Mouse (Mus musculus) midbrain, embryonic 14.5 days (tissue): Measurements from ENCODE around the gene Birc3. TPM values are rescaled to one million over a fixed set of nuclear protein-coding genes. Genes with fewer than 3 reads are reported as not detected.
A peak's percentile ranks its signal among the peaks of the same experiment; 100 is the strongest.
"Not testable (repeated sequence)": the region's sequence is repeated elsewhere in the genome, so short reads cannot be mapped to it uniquely, and the experiment has no call there.

Source experiments
- ATAC-seq: fragments of 200-750 bp; cut with Nextera tagmentation; 2 replicates; pipeline ENCODE4 v1.8.0; 2017; ENCODE audit warnings: moderate number of reproducible peaks, moderate library complexity; ENCODE audit not compliant: low FRiP score, low TSS enrichment
- DNase-seq: peaks from one replicate; pipeline ENCODE4 v3.0.0-alpha.2; 2015
- H3K27ac ChIP-seq: fragments of 300-500 bp; sonication (generic); replicated peaks from 2 replicates; pipeline ENCODE4 v1.5.1; 2014; ENCODE audit warnings: mild to moderate bottlenecking, low read depth, low read length, moderate library complexity
- H3K27me3 ChIP-seq: fragments of 300-500 bp; sonication (generic); 2 replicates; pipeline ENCODE4 v1.6.1; 2014; ENCODE audit warnings: low read length, control low read depth, mixed read lengths; ENCODE audit not compliant: control insufficient read depth, insufficient read depth
- H3K36me3 ChIP-seq: fragments of 300-500 bp; sonication (generic); 2 replicates; pipeline ENCODE4 v1.6.1; 2014; ENCODE audit warnings: low read length, control low read depth; ENCODE audit not compliant: control insufficient read depth, insufficient read depth
- H3K4me1 ChIP-seq: fragments of 300-500 bp; sonication (generic); 2 replicates; pipeline ENCODE4 v1.6.1; 2014; ENCODE audit warnings: mild to moderate bottlenecking, antibody characterized with exemption, low read length, control low read depth; ENCODE audit not compliant: control insufficient read depth, insufficient read depth
- H3K4me2 ChIP-seq: fragments of 300-500 bp; sonication (generic); 2 replicates; pipeline ENCODE4 v1.6.1; 2014; ENCODE audit warnings: mild to moderate bottlenecking, low read length, moderate library complexity
- H3K4me3 ChIP-seq: fragments of 300-500 bp; sonication (generic); replicated peaks from 2 replicates; pipeline ENCODE4 v1.5.1; 2014; ENCODE audit warnings: low read depth, low read length
- H3K9ac ChIP-seq: fragments of 300-500 bp; sonication (generic); replicated peaks from 2 replicates; pipeline ENCODE4 v1.6.1; 2014; ENCODE audit warnings: mild to moderate bottlenecking, low read length, moderate library complexity
- H3K9me3 ChIP-seq: fragments of 300-500 bp; sonication (generic); 2 replicates; pipeline ENCODE4 v1.6.1; 2016; ENCODE audit warnings: low read length, control low read depth, mixed read lengths; ENCODE audit not compliant: control insufficient read depth
- WGBS: fragments of 180-500 bp; shearing (Covaris S2); extraction: QIAGEN DNeasy Blood & Tissue Kit; methylation state at CpG from one replicate; pipeline ENCODE4 v1.1.7; 2014; 5-methylcytosine and 5-hydroxymethylcytosine counted together
- polyA plus RNA-seq: library from polyadenylated mRNA; unstranded; fragments of >200 nt; fragmentation: Nextera tagmentation; extraction: Ambion mirVana; gene quantifications from 2 replicates; pipeline ENCODE4 v1.2.1, GENCODE M21; 2014

The Birc3 gene
- polyA plus RNA-seq, 1 experiment from 2014 or later: 2.0 TPM

- H3K4me1 ChIP-seq, DNase-seq, H3K4me3 ChIP-seq, H3K9ac ChIP-seq, H3K4me2 ChIP-seq, H3K27me3 ChIP-seq, ATAC-seq, H3K9me3 ChIP-seq, H3K27ac ChIP-seq, H3K36me3 ChIP-seq: not testable (repeated sequence)
- WGBS: 67% methylated on average over 14 of the region's 14 CpGs
These were observed 18.8 kb downstream of the Birc3 start for GRCm38 (mm10) chr9:7854196-7854595.

GRCm38 (mm10) chr9:7852346-7853230 lies 20.4 kb downstream of the Birc3 start:
- Histone ChIP-seq H3K9me3 (no peaks in the 10 kb centered on the region), H3K27ac (no peak overlapping the region), H3K4me2 (no peak overlapping the region), H3K4me3 (no peak overlapping the region), H3K4me1 (no peaks in the 10 kb centered on the region), H3K27me3 (no peaks in the 10 kb centered on the region), H3K36me3 (no peaks in the 10 kb centered on the region), H3K9ac (no peak overlapping the region)
- WGBS: 81% methylated on average over 4 of the region's 4 CpGs
- DNase-seq (no peak), ATAC-seq (no peak)

- no peak for ATAC-seq
- H3K9ac ChIP-seq: no peak overlapping the region
- H3K9me3 ChIP-seq: no peaks in the 10 kb centered on the region
- no peaks in the 10 kb centered on the region for H3K27me3 ChIP-seq
- no peaks in the 10 kb centered on the region for H3K36me3 ChIP-seq
- DNase-seq: no peak
- no peak overlapping the region for H3K27ac ChIP-seq
- no peaks in the 10 kb centered on the region for H3K4me1 ChIP-seq
- H3K4me2 ChIP-seq: no peak overlapping the region
- WGBS: 92% methylated on average over 8 of the region's 8 CpGs
- H3K4me3 ChIP-seq: no peak overlapping the region
These were observed 21.1 kb downstream of the Birc3 start for GRCm38 (mm10) chr9:7851841-7852240.

DNA sequence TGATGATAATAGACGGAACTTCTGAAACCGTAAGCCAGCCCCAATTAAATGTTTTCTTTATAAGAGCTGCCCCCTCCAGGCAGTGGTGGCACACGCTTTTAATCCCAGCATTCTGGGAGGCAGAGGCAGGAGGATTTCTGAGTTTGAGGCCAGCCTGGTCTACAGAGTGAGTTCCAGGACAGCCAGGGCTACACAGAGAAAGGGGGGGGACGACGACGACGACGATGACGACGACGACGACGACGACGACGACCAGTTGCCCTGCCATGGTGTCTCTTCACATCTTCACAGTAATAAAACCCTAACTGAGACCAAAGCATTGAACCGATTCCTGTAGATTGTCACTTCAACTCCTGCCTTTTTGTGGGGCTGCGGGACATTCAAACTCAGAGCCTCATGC lies 24.8 kb downstream of the Birc3 start:
- Histone ChIP-seq H3K4me3 (no peak overlapping the region), H3K9me3 (no peaks in the 10 kb centered on the region), H3K4me2 (no peak overlapping the region), H3K4me1 (no peaks in the 10 kb centered on the region), H3K36me3 (no peaks in the 10 kb centered on the region), H3K9ac (no peak overlapping the region), H3K27me3 (no peaks in the 10 kb centered on the region), H3K27ac (no peak overlapping the region)
- no peak for ATAC-seq
- no peak for DNase-seq
- WGBS: 91% methylated on average over 18 of the region's 18 CpGs

DNA sequence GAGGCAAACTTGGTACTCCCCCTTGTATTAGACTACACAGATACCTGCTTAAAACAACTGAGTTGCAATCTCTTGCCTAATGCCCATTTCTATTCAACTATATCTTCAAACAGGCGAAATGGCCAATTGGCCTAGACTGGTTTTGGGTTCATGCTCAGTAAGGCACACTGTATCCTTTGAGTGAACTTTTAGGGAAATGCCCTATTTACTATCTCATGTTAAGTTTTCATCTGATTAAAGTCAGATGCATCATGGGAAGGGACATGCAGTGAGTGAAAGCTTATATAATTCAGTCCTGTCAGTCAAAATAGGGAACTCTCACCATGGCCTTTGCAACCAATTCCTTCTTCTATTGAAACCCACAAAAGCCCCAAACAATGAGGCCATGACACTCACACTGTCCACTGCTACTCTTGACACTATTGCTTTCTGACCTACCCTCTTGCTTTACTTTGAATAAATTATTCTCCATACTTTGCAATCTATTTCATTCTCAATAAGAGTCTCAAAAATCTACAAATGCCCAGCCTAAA lies 26.3 kb downstream of the Birc3 start:
- no peak overlapping the region for H3K27ac ChIP-seq
- no peak overlapping the region for H3K4me2 ChIP-seq
- H3K36me3 ChIP-seq: no peaks in the 10 kb centered on the region
- 94% methylated on average over 1 of the region's 1 CpGs for whole genome bisulfite sequencing
- no peaks in the 10 kb centered on the region for H3K4me1 ChIP-seq
- no peak for DNase-seq
- no peak overlapping the region for H3K4me3 ChIP-seq
- no peak for ATAC-seq
- no peak overlapping the region for H3K9ac ChIP-seq
- H3K9me3 ChIP-seq: no peaks in the 10 kb centered on the region
- H3K27me3 ChIP-seq: no peaks in the 10 kb centered on the region

DNA sequence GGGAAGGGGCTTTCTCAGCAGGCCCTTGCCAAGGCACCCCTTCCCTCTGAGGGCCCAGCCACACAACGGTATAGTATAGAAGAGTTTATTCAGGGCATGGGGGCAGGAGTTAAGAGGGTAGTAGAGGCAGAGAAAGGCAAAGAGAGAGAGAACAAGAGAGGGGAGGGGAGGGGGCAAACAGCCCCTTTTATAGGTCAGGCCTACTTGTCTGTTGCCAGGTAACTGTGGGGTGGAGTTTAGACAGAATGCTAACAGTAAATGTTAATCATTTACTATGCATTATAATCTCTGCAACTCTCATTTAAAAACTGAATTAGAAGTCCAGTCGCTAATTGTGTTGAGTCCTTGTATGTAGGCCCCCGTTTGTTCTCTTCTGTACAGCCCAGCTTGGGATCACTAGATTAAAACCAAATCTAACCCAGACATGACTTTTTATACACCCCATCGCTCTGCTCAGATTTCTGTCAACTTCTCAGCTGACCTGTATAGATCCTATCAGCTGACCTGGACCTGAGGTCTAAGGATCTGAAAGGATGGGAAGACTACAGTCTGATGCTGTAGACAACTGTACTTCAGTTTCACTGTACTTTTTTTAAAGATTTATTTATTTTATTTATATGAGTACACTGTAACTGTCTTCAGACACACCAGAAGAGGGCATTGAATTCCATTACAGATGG lies 27.6 kb downstream of the Birc3 start:
- H3K36me3 ChIP-seq: no peaks in the 10 kb centered on the region
- H3K9me3 ChIP-seq: no peaks in the 10 kb centered on the region
- H3K4me3 ChIP-seq: no peak overlapping the region
- DNase-seq (no peak), ATAC-seq (no peak)
- no peak overlapping the region for H3K27ac ChIP-seq
- no peaks in the 10 kb centered on the region for H3K27me3 ChIP-seq
- WGBS: 76% methylated on average over 4 of the region's 4 CpGs
- H3K4me1 ChIP-seq: no peaks in the 10 kb centered on the region
- H3K9ac ChIP-seq: no peak overlapping the region
- no peak overlapping the region for H3K4me2 ChIP-seq

DNA sequence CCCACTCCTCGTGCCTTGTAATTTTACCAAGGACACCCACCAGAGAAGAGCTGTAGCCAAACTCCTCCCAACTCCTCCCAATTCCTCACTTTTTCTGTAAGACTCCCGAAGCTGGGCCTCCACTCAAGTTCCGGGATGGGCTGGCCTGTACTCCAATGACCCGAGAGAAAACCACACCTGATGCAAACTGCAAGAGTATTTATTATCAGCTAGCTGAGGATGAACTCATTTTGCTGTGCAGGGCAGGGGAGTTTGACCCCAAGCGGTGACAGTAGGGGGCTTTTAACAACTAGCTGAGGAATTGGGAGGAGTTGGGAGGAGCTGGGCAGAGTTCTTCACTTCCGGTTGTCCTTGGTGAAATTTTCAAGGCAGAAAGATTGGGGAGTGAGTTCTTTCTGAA lies 31.8 kb downstream of the Birc3 start:
- WGBS: 79% methylated on average over 6 of the region's 6 CpGs
- H3K9me3 ChIP-seq: no peaks in the 10 kb centered on the region
- H3K27me3 ChIP-seq: no peaks in the 10 kb centered on the region
- ATAC-seq: no peak
- no peak for DNase-seq
- H3K4me2 ChIP-seq: no peak overlapping the region
- H3K27ac ChIP-seq: no peak overlapping the region
- H3K9ac ChIP-seq: no peak overlapping the region
- 0 out of 2 replicates have a peak, but pooled peaks cover 3% of the 10 kb centered on the region for H3K4me1 ChIP-seq
- no peaks in the 10 kb centered on the region for H3K36me3 ChIP-seq
- no peak overlapping the region for H3K4me3 ChIP-seq

- WGBS: 10% methylated on average over 14 of the region's 14 CpGs
- H3K4me1 ChIP-seq: peaks cover 22% of the 10 kb centered on the region
These were observed 35.1 kb downstream of the Birc3 start for GRCm38 (mm10) chr9:7837806-7838440.

More at GRCm38 (mm10) chr9:7837806-7838440, 35.1 kb downstream of the Birc3 start:
- peak overlapping the region; percentile 79 for H3K4me2 ChIP-seq
- H3K36me3 ChIP-seq: peaks cover 15% of the 10 kb centered on the region
- ATAC-seq: peak; percentile 18
- H3K27me3 ChIP-seq: no peaks in the 10 kb centered on the region
- H3K27ac ChIP-seq: peak overlapping the region; percentile 98
- peak overlapping the region; percentile 69 for H3K4me3 ChIP-seq
- H3K9me3 ChIP-seq: no peaks in the 10 kb centered on the region
- H3K9ac ChIP-seq: peak overlapping the region; percentile 84
- peak; percentile 72 for DNase-seq
